In genomic region chr13:78171984-78172636, GRCm38 (mm10) we compare ENCODE assay signal across 12 mouse cellular contexts. TPM values are rescaled to one million over a fixed set of nuclear protein-coding genes. Genes with fewer than 3 reads are reported as not detected.
DNase-seq lines count a peak whose midpoint lies in the region; ATAC-seq and TF ChIP-seq lines count a peak whose summit lies in the region.
"Had no signal": no experiment of that assay in that cellular context is flagged by ENCODE, and none has a peak within 500 bp of the region (broad histone marks: within the 10 kb centered on the region; RNA-seq: fewer than 3 reads in every experiment).

No protein-coding gene starts in this region.

- peak overlapping the region; percentile 8; the same call in 1 of the 2 replicates for H3K4me3 ChIP-seq in forebrain, postnatal 0 days (ENCODE audit: low read depth, low read length)
- peak overlapping the region; percentile 1; the same call in 1 of the 2 replicates for H3K4me3 ChIP-seq in midbrain, embryonic 14.5 days (replicated peaks; ENCODE audit: low read depth, low read length)
- no peak overlapping the region for H3K4me3 ChIP-seq in thymus, adult 2 months (ENCODE audit: control insufficient read depth, insufficient read depth, low read length)
- H3K4me3 ChIP-seq: liver, embryonic 13.5 days had no signal

- WGBS in forebrain, postnatal 0 days: 4% methylated on average over 17 of the region's 17 CpGs
- 2% methylated on average over 17 of the region's 17 CpGs for WGBS in midbrain, embryonic 14.5 days
- WGBS in thymus, adult 2 months: 24% methylated on average over 17 of the region's 17 CpGs

- peak overlapping the region; percentile 44 for H3K4me2 ChIP-seq in forebrain, postnatal 0 days (ENCODE audit: low read depth)
- H3K4me2 ChIP-seq in midbrain, embryonic 14.5 days (ENCODE audit: low read length): peak overlapping the region; percentile 48
- H3K4me2 ChIP-seq: liver, embryonic 13.5 days had no signal

- H3K27ac ChIP-seq in forebrain, postnatal 0 days (ENCODE audit: low read depth, low read length): peak overlapping the region; percentile 68
- H3K27ac ChIP-seq in midbrain, embryonic 14.5 days (replicated peaks; ENCODE audit: low read depth, low read length): peak overlapping the region; percentile 58; the same call in 1 of the 2 replicates
- no peak overlapping the region for H3K27ac ChIP-seq in thymus, adult 2 months (ENCODE audit: control insufficient read depth, insufficient read depth, low read length)
- H3K27ac ChIP-seq: liver, embryonic 13.5 days had no signal

- no peak for TF ChIP-seq POLR2A in thymus, adult 2 months (IDR thresholded peaks at IDR 0.05; ENCODE audit: control insufficient read depth, extremely low read depth, insufficient read depth, low read length, poor library complexity)

- H3K27me3 ChIP-seq in forebrain, postnatal 0 days (ENCODE audit: insufficient read depth, low read length): peaks cover 20% of the 10 kb centered on the region
- H3K27me3 ChIP-seq in midbrain, embryonic 14.5 days (ENCODE audit: control insufficient read depth, insufficient read depth, low read length): peaks cover 81% of the 10 kb centered on the region
- H3K27me3 ChIP-seq in thymus, adult 2 months (ENCODE audit: control insufficient read depth, insufficient read depth, low read length): peaks cover 2% of the 10 kb centered on the region; the same call in 1 of the 2 replicates

- 0 out of 2 replicates have a peak overlapping the region, but pooled peaks have one; percentile 45 for H3K9ac ChIP-seq in forebrain, postnatal 0 days
- H3K9ac ChIP-seq in midbrain, embryonic 14.5 days (replicated peaks; ENCODE audit: low read length): no peak overlapping the region; the same call in 1 of the 2 replicates
- H3K9ac ChIP-seq: liver, embryonic 13.5 days had no signal

- ATAC-seq in frontal cortex, adult (ENCODE audit: low TSS enrichment): peak; percentile 80
- ATAC-seq in forebrain, postnatal 0 days: peak; percentile 48; the same call in 1 of the 2 replicates
- no peak for ATAC-seq in midbrain, embryonic 14.5 days (ENCODE audit: low FRiP score, low TSS enrichment)

- no peaks in the 10 kb centered on the region for H3K36me3 ChIP-seq in forebrain, postnatal 0 days (ENCODE audit: insufficient read depth)
- no peaks in the 10 kb centered on the region for H3K36me3 ChIP-seq in midbrain, embryonic 14.5 days (ENCODE audit: control insufficient read depth, insufficient read depth, low read length)
- H3K36me3 ChIP-seq in thymus, adult 2 months (ENCODE audit: control insufficient read depth, insufficient read depth, low read length): no peaks in the 10 kb centered on the region
- H3K36me3 ChIP-seq: liver, embryonic 13.5 days had no signal

- DNase-seq in frontal cortex, postnatal 36 days (ENCODE audit: low spot score in 2 of 2): no peak
- DNase-seq in embryo, embryonic 11 days: peak; percentile 70
- peak; percentile 78 for DNase-seq in forebrain, postnatal 0 days
- peak; percentile 72 for DNase-seq in midbrain, embryonic 14.5 days
- no peak for DNase-seq in right cerebral cortex, postnatal 4 days
- no peak for DNase-seq in kidney, postnatal 14 days
- DNase-seq in thymus, adult 2 months: no peak
- DNase-seq: gastrocnemius, postnatal 36 days; kidney, adult 2 months; liver, embryonic 13.5 days had no signal

- no peaks in the 10 kb centered on the region for H3K9me3 ChIP-seq in forebrain, postnatal 0 days (ENCODE audit: low read length)
- no peaks in the 10 kb centered on the region for H3K9me3 ChIP-seq in midbrain, embryonic 14.5 days (ENCODE audit: control insufficient read depth, low read length)
- H3K9me3 ChIP-seq: liver, embryonic 13.5 days had no signal

- no peak for TF ChIP-seq CTCF in forebrain, postnatal 0 days (IDR thresholded peaks at IDR 0.05; ENCODE audit: low read depth)
- TF ChIP-seq CTCF in thymus, adult 2 months (IDR thresholded peaks at IDR 0.05; ENCODE audit: borderline replicate concordance, control insufficient read depth, extremely low read depth, insufficient read depth, low read length, poor library complexity): no peak

- no peaks in the 10 kb centered on the region for H3K4me1 ChIP-seq in forebrain, postnatal 0 days (ENCODE audit: insufficient read depth)
- no peaks in the 10 kb centered on the region for H3K4me1 ChIP-seq in midbrain, embryonic 14.5 days (ENCODE audit: control insufficient read depth, insufficient read depth, low read length)
- no peaks in the 10 kb centered on the region for H3K4me1 ChIP-seq in thymus, adult 2 months (replicated peaks; ENCODE audit: control insufficient read depth, insufficient read depth, low read length)
- H3K4me1 ChIP-seq: liver, embryonic 13.5 days had no signal

RNA-seq across cellular contexts. Expression of gene Nr2f1, which starts 27.4 kb away (rescaled TPM):
- total RNA-seq in forebrain, postnatal 0 days (2014; rRNA removed): 161 and 250 TPM in 2 replicates
- 72.9 and 89.1 TPM in 2 replicates for polyA plus RNA-seq in forebrain, postnatal 0 days (2015; fragmentation: Nextera tagmentation; extraction: Ambion mirVana)
- 67.5 and 72.4 TPM in 2 replicates for polyA plus RNA-seq in midbrain, embryonic 14.5 days (2014; fragmentation: Nextera tagmentation; extraction: Ambion mirVana)
- polyA plus RNA-seq in thymus, adult 2 months (2012; rRNA removed): 9.2 and 11.6 TPM in 2 replicates
- total RNA-seq: megakaryocyte, adult 5-6 weeks had no signal

Comparison
In these comparisons a context has a peak if more than half of its experiments do, and no peak if none do; other contexts are left out.
1. DNase-seq: peak in embryo, embryonic 11 days (single experiment), forebrain, postnatal 0 days (single experiment) and midbrain, embryonic 14.5 days (single experiment); none in frontal cortex, postnatal 36 days (0 of 2), right cerebral cortex, postnatal 4 days (single experiment), kidney, postnatal 14 days (single experiment) and thymus, adult 2 months (single experiment).